Mouse (Mus musculus) urinary bladder, postnatal 10 days (tissue): ENCODE measurements around the gene Pou1f1.

Source experiments
- DNase-seq: peaks from one replicate; pipeline ENCODE4 v3.0.0; 2022; ENCODE audit warnings: low spot score

Pou1f1 gene

DNA sequence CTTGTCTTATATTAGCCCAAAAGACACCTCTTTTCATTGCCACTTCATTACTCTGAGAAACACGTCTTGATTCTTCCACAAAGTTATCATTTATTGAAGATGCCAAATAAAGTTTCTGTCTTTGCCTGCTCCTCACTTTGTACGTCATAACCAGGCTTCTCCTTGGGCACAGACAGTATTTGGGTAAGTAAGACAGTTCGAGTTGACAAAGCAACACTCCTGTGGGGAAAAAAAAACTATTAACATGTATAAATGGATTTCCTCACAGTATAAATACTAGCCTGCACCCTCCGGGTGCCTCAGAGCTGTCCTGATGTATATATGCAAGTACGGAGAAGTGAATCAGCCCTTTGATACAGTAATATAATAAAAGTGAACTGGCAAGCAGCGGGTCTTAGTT lies at the start of gene Pou1f1:
TSS of gene Pou1f1 (plus strand) at position 301 of the 400 bp plus-strand sequence.
- DNase-seq = no peak

GRCm38 (mm10) chr16:65470650-65471049 lies 49.7 kb upstream of the Pou1f1 start:
- no peak for DNase-seq

DNA sequence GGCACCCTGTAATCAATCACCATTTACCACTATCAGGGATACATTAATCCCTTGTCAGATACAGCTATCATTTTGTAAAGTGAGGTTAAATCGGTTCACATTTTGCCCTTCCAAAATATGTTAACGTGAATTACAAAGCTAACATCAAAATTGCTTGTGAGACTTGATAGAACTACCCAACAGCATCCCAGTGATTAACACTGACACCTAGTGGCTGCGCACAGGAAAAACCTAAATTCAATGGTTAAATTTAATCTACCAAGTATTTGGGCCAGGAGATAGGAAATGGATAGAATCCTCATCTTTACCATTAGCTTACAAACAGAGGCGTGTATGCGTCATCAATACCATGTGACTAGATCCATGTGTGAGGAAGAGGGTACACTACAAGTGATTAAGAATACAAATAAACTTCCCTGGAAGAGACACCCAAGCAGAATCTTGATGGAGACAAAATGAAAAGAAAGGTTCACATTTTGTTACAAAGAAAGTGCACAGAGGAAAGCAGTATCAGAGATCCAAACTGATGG lies 47.8 kb upstream of the Pou1f1 start:
- DNase-seq = no peak

DNA sequence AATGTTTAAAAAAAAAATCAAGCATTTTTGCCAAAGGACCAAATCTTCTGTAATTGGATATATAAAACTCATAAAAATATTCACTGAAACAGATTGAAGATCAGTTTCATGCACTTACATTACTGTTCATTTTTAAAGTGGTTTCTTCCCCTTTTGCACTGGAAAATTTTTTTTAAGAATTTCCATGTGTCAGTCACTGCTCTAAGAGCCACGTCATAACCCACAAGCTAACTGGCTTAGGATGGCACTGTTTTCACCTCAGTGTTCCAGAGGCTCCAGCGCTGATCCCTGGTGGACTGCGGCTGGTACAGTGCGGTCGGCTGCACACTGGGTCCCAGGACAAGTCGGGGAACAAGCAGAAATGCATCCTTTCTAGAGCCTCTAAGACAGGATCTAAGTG lies 34.6 kb upstream of the Pou1f1 start:
- DNase-seq = no peak

- DNase-seq = no peak
Observed at GRCm38 (mm10) chr16:65496030-65496429, 24.3 kb upstream of the Pou1f1 start.

DNA sequence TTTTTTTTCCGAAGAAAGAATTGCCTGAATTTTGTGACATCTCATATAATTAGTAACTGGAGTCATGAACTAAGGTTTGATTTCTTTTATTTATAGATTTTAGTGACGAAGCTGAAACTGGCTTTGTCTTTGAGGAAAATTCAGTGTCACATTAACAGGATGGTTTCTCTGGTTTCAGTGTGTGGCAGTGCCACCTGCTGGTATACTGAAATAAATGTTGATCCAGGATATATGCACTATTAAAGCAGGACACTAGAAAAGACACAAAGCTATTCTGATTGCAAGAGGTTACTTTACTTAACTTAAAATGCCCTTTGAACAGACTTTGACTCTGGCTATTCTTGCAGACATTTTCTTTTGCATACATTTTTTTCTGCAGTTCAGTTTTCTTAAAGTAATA lies 23.3 kb upstream of the Pou1f1 start:
- DNase-seq = no peak

GRCm38 (mm10) chr16:65514223-65514622 lies 6.1 kb upstream of the Pou1f1 start:
- DNase-seq = no peak

- no peak for DNase-seq
Observed at GRCm38 (mm10) chr16:65526004-65526403, 5.7 kb downstream of the Pou1f1 start.

- DNase-seq = no peak
Observed at GRCm38 (mm10) chr16:65526695-65527094, 6.4 kb downstream of the Pou1f1 start.

GRCm38 (mm10) chr16:65529589-65529988 lies 9.3 kb downstream of the Pou1f1 start:
- no peak for DNase-seq

DNA sequence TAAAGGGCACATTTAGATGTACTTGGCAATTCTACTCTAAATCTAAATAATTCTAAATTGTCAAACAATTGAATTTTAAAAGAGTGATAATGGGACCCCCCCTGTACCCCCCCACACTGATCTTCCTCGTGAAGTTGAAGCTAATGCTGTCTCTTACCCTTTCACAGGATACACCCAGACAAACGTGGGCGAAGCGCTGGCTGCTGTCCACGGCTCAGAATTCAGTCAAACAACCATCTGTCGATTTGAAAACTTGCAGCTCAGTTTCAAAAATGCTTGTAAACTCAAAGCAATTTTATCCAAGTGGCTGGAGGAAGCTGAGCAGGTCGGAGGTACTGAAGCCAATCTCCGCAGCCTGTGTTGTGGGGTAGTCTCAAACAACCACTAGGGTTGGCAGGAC lies 11.4 kb downstream of the Pou1f1 start:
- DNase-seq = no peak

DNA sequence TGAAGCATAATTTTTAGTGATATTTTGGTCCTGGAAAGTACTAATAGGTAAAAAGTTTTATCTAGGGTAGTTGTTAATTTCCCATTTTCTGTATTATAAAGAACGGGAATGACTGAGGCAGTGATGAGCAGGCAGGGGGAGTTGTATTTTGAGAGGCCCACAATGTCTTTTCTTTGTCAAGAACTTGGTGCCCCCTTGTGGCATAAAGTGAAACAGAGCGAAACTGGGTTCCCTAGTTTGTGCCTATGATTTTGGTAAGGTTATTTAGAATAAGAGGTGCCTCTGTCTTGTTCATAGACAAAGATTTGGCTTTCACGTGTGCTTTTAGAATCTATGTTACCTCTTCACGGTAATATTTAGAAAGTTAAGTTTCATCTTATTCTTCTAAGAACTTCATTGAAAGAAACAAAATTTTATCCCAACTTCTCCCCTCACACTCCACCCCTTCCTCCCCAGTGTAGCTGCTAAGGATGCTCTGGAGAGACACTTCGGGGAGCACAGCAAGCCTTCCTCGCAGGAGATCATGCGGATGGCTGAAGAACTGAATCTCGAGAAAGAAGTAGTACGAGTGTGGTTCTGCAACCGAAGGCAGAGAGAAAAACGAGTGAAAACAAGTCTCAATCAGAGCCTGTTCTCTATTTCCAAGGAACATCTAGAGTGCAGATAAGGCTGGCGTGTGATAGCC lies 13.1 kb downstream of the Pou1f1 start:
- DNase-seq = no peak

- DNase-seq = no peak
Observed at GRCm38 (mm10) chr16:65543676-65544293, 23.5 kb downstream of the Pou1f1 start.

- no peak for DNase-seq
Observed at GRCm38 (mm10) chr16:65548960-65549359, 28.6 kb downstream of the Pou1f1 start.

DNA sequence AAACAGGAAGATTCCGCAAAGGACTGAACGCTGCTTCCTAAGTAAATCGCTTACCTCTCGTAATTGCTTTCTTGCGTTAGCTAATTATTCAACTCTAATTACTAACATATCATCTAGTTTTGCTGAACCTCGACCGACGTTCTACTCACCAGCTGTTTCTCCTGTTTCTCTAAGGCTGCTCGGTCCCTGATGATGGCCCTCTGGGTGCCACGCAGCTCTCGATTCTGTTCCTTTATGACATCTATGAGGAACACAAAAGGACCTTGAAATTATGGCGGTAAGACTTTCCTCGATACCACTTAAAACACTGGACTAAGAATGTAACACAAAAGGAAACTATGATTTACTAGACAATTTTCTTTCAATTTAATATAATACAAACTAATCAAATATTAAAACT lies 30.5 kb downstream of the Pou1f1 start:
- no peak for DNase-seq

GRCm38 (mm10) chr16:65554267-65554666 lies 34.0 kb downstream of the Pou1f1 start:
- DNase-seq = no peak

DNA sequence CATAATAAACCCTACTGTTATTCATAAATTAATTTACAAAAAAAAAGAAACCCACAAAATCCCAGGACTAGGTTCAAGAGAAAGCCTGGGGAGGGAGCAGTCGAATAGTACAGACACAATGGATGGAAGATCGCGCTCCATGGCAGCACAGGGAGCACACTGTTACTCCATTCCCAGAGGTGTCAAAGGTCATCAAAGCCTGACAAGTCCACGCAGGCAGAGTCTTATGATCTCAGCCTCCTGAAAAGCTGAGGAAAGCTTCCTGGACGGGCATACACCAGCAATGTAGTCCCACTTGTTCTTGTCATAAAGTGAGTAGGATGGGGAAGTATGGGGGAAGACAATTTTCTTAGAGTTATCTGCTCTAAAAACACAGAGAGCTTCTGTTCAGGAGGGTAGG lies 37.1 kb downstream of the Pou1f1 start:
- no peak for DNase-seq

DNA sequence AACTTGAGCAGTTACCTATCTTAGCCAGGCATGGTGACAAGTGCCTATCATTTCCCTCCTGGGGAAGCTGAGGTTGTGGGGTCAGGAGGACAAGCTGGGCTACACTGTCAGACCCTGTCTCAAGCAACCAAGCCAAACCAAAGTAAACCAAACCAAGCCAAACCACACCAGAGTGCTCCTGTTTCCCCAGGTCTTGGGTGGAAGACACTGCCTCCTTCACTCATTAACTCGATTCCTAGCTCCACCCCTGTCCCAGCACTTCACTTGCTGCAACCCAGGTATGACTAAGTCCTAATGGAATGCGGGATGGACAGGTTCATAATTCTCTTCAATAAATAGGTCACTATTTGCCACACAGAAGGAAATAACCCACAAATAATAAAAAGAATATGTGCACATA lies 39.3 kb downstream of the Pou1f1 start:
- no peak for DNase-seq

GRCm38 (mm10) chr16:65560996-65561962 lies 41.0 kb downstream of the Pou1f1 start:
- no peak for DNase-seq

GRCm38 (mm10) chr16:65561963-65562863 lies 41.9 kb downstream of the Pou1f1 start, which contains the start of gene Chmp2b:
Gene Chmp2b (minus strand): TSS chr16:65562726.
- peak; percentile 20 for DNase-seq

GRCm38 (mm10) chr16:65562864-65563206 lies 42.5 kb downstream of the Pou1f1 start:
- no peak for DNase-seq
